Mouse (Mus musculus) frontal cortex, postnatal 36 days (tissue): ENCODE results near the gene Hnrnpa0.

ENCODE experiments used
- DNase-seq, 2 experiments: peaks; one replicate each; pipeline ENCODE4 v3.0.0; 2022; ENCODE audit warnings: low spot score in 2 of 2

Gene Hnrnpa0

GRCm38 (mm10) chr13:58126862-58127765 is 1.2 kb downstream of the Hnrnpa0 start:
- DNase-seq: no peak

- no peak for DNase-seq
Observed at GRCm38 (mm10) chr13:58126126-58126525, 2.2 kb downstream of the Hnrnpa0 start.

- DNase-seq: no peak
Observed at GRCm38 (mm10) chr13:58124989-58125388, 3.4 kb downstream of the Hnrnpa0 start.

- no peak for DNase-seq
Observed at GRCm38 (mm10) chr13:58124278-58124677, 4.1 kb downstream of the Hnrnpa0 start.

GRCm38 (mm10) chr13:58123381-58123780 is 5.0 kb downstream of the Hnrnpa0 start:
- no peak for DNase-seq

- DNase-seq: no peak
Observed at GRCm38 (mm10) chr13:58122786-58123297, 5.5 kb downstream of the Hnrnpa0 start.

- DNase-seq: peak in 1 of 2 experiments; percentile 55
Observed at GRCm38 (mm10) chr13:58117318-58118017, 10.9 kb downstream of the Hnrnpa0 start.

- DNase-seq: no peak
Observed at GRCm38 (mm10) chr13:58116801-58117200, 11.6 kb downstream of the Hnrnpa0 start.

GRCm38 (mm10) chr13:58115227-58115626 is 13.1 kb downstream of the Hnrnpa0 start:
- no peak for DNase-seq

- DNase-seq: peak; percentile 86 to 88
Observed at GRCm38 (mm10) chr13:58113061-58113900, 15.1 kb downstream of the Hnrnpa0 start, which contains the start of gene Klhl3. TSS of gene Klhl3 (minus strand) at chr13:58113592.

GRCm38 (mm10) chr13:58112601-58113041 is 15.7 kb downstream of the Hnrnpa0 start:
- no peak for DNase-seq

- peak; percentile 47 to 65 for DNase-seq
Observed at GRCm38 (mm10) chr13:58112191-58112590, 16.2 kb downstream of the Hnrnpa0 start.

- peak; percentile 25 to 48 for DNase-seq
Observed at GRCm38 (mm10) chr13:58111306-58111705, 17.1 kb downstream of the Hnrnpa0 start.

GRCm38 (mm10) chr13:58090643-58091042 is 37.7 kb downstream of the Hnrnpa0 start:
- peak; percentile 69 to 77 for DNase-seq

- DNase-seq: no peak
Observed at GRCm38 (mm10) chr13:58084396-58084795, 44.0 kb downstream of the Hnrnpa0 start.

GRCm38 (mm10) chr13:58083521-58083920 is 44.8 kb downstream of the Hnrnpa0 start:
- DNase-seq: no peak

GRCm38 (mm10) chr13:58083048-58083447 is 45.3 kb downstream of the Hnrnpa0 start:
- no peak for DNase-seq

GRCm38 (mm10) chr13:58078361-58078760 is 50.0 kb downstream of the Hnrnpa0 start:
- DNase-seq: no peak
